Mouse (Mus musculus): ENCODE data around the gene Polr1c. TPM values are rescaled to one million over a fixed set of nuclear protein-coding genes. Genes with fewer than 3 reads are reported as not detected.

The Polr1c gene
- polyA plus RNA-seq (2012; fragmentation: generic; extraction: Trizol): 105 TPM

DNA sequence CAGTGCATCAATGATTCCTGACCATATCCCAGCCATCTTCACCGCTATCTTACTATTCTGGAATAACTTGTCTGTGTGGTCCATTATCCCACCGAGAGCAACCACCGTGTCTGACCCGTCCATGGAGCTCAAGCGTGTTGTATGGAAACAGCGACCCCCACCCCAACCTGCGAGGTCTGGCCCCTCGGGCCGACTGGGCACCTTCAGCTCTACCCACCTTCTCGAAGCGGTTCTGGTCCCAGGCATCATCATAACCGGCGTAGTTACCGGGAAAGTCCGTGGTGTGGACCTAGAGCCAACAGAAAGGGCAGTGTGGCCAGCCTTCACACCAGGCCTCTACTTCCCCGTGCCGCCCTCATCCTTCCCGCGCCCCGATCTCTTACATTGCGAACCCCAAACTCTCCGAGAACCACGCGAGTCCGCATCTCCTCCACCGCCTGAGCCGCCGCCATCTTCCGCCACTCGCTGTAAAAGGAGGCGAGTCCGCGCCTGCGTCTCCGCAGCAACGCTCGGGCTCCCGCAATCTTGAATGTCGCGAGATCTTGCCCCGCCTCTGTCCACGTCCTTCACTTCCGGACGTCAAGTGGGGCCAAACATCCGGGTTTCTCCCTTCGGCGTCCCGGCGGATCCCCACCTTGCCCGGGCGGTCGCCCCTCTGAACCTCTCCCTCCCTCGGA, at the start of gene Polr1c, which contains the start of gene Yipf3:
Gene Polr1c, minus strand, starts transcription at position 543 of the 677 bp plus-strand sequence.
Gene Yipf3, plus strand, starts transcription at position 569 of the 677 bp plus-strand sequence.
- Histone ChIP-seq H3K27me3 (ENCODE audit: control insufficient read depth, insufficient read depth, insufficient read length) (no peaks in the 10 kb centered on the region), H3K36me3 (ENCODE audit: control insufficient read depth, insufficient read depth) (peaks cover 7% of the 10 kb centered on the region)
- TF ChIP-seq SRF (IDR thresholded peaks at IDR 0.05; ENCODE audit: control insufficient read depth, insufficient read length, low read depth) (peak; percentile 23), POLR2A (IDR thresholded peaks at IDR 0.05; ENCODE audit: insufficient read length, low read depth) (peak; percentile 95), REST (IDR thresholded peaks at IDR 0.05; ENCODE audit: insufficient read depth, insufficient read length) (no peak), POLR2AphosphoS2 (IDR thresholded peaks at IDR 0.05; ENCODE audit: insufficient read length, low read depth) (peak; percentile 93), CEBPB (IDR thresholded peaks at IDR 0.05; ENCODE audit: insufficient read depth, poor library complexity, severe bottlenecking) (no peak)

DNA sequence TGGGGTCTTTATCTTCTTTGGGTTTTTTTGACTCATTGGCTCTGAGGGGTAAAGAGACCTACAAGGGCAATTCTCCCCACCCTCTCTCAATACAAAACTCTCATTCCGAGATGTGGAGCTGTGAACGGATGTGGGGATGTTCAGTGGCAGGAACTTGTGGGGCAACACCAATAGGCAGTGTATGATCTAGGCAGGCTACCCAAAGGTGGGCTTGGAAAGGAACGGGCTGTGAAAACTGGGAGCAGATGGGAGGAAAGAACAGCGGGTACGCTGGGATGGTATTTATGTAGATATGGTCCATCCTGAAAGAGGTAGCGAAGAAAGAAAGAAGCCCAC, 49.1 kb upstream of the Polr1c start:
- Histone ChIP-seq H3K4me2 (ENCODE audit: low read depth) (peak overlapping the region; percentile 64), H3K27me3 (ENCODE audit: control insufficient read depth, insufficient read depth, insufficient read length) (peaks cover 21% of the 10 kb centered on the region), H3K36me3 (ENCODE audit: control insufficient read depth, insufficient read depth) (no peaks in the 10 kb centered on the region), H3ac (ENCODE audit: control insufficient read depth, insufficient read length) (no peak overlapping the region), H3K4me3 (peak overlapping the region; percentile 19), H3K79me2 (ENCODE audit: control insufficient read depth, insufficient read depth) (no peaks in the 10 kb centered on the region)
- TF ChIP-seq MAX (IDR thresholded peaks at IDR 0.05; ENCODE audit: low read depth): no peak
- no peak for TF ChIP-seq REST (IDR thresholded peaks at IDR 0.05; ENCODE audit: insufficient read depth, insufficient read length)
- no peak for TF ChIP-seq TCF3 (IDR thresholded peaks at IDR 0.05; ENCODE audit: insufficient read length, low read depth)
- no peak for TF ChIP-seq CEBPB (IDR thresholded peaks at IDR 0.05; ENCODE audit: insufficient read depth, poor library complexity, severe bottlenecking)
- no peak for TF ChIP-seq USF1 (IDR thresholded peaks at IDR 0.05; ENCODE audit: low read depth)
- no peak for TF ChIP-seq MYOD1 (IDR thresholded peaks at IDR 0.05; ENCODE audit: control insufficient read depth in 1 of 3, insufficient read length in 2 of 3, low read depth in 2 of 3)
- no peak for TF ChIP-seq E2F4 (IDR thresholded peaks at IDR 0.05; ENCODE audit: insufficient read depth)
- no peak for TF ChIP-seq POLR2A (IDR thresholded peaks at IDR 0.05; ENCODE audit: insufficient read length, low read depth)
- no peak for TF ChIP-seq POLR2AphosphoS2 (IDR thresholded peaks at IDR 0.05; ENCODE audit: insufficient read length, low read depth)
- TF ChIP-seq MYOG (IDR thresholded peaks at IDR 0.05; ENCODE audit: control insufficient read depth in 1 of 3, insufficient read depth in 1 of 3, insufficient read length in 2 of 3, low read depth in 2 of 3): no peak
- TF ChIP-seq SRF (IDR thresholded peaks at IDR 0.05; ENCODE audit: control insufficient read depth, insufficient read length, low read depth): no peak
- TF ChIP-seq TCF12 (IDR thresholded peaks at IDR 0.05; ENCODE audit: insufficient read depth, poor library complexity, severe bottlenecking): no peak

More for the DNA sequence above, at the start of gene Polr1c, which contains the start of gene Yipf3:
- Histone ChIP-seq H3K4me3 (peak within 1 kb of the TSS; percentile 81), H3ac (ENCODE audit: control insufficient read depth, insufficient read length) (peak within 1 kb of the TSS; percentile 75), H3K79me2 (ENCODE audit: control insufficient read depth, insufficient read depth) (peaks cover 39% of the 10 kb centered on the region), H3K4me2 (ENCODE audit: low read depth) (peak within 1 kb of the TSS; percentile 97)

DNA sequence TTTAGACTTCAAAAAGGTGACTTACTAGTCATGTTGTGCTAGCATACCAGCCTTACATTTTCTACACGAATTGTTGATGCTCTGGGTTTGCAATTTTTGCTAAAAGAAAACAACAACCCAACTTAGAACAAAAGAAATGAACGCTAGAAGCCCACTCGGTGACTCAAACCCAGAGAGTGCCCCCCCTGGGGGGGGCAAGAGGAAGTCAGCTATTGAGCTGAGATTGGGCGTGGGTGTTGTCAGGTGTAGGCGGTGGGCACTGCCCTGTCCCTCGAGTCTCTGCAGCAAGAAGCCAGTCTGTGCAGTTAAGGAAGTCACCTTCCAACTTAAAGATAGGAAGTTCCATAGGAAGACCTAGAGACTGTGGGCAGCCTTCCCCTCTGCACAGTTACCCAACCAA, 48.7 kb upstream of the Polr1c start:
- TF ChIP-seq POLR2AphosphoS2 (IDR thresholded peaks at IDR 0.05; ENCODE audit: insufficient read length, low read depth) (no peak), TCF12 (IDR thresholded peaks at IDR 0.05; ENCODE audit: insufficient read depth, poor library complexity, severe bottlenecking) (no peak), USF1 (IDR thresholded peaks at IDR 0.05; ENCODE audit: low read depth) (no peak), TCF3 (IDR thresholded peaks at IDR 0.05; ENCODE audit: insufficient read length, low read depth) (no peak), SRF (IDR thresholded peaks at IDR 0.05; ENCODE audit: control insufficient read depth, insufficient read length, low read depth) (no peak), CEBPB (IDR thresholded peaks at IDR 0.05; ENCODE audit: insufficient read depth, poor library complexity, severe bottlenecking) (no peak), POLR2A (IDR thresholded peaks at IDR 0.05; ENCODE audit: insufficient read length, low read depth) (no peak), MYOG (IDR thresholded peaks at IDR 0.05; ENCODE audit: control insufficient read depth in 1 of 3, insufficient read depth in 1 of 3, insufficient read length in 2 of 3, low read depth in 2 of 3) (no peak), E2F4 (IDR thresholded peaks at IDR 0.05; ENCODE audit: insufficient read depth) (no peak), REST (IDR thresholded peaks at IDR 0.05; ENCODE audit: insufficient read depth, insufficient read length) (no peak), MAX (IDR thresholded peaks at IDR 0.05; ENCODE audit: low read depth) (no peak), MYOD1 (IDR thresholded peaks at IDR 0.05; ENCODE audit: control insufficient read depth in 1 of 3, insufficient read length in 2 of 3, low read depth in 2 of 3) (no peak)
- H3K79me2 ChIP-seq (ENCODE audit: control insufficient read depth, insufficient read depth): no peaks in the 10 kb centered on the region
- H3K36me3 ChIP-seq (ENCODE audit: control insufficient read depth, insufficient read depth): no peaks in the 10 kb centered on the region
- H3K4me2 ChIP-seq (ENCODE audit: low read depth): no peak overlapping the region
- H3ac ChIP-seq (ENCODE audit: control insufficient read depth, insufficient read length): no peak overlapping the region
- H3K27me3 ChIP-seq (ENCODE audit: control insufficient read depth, insufficient read depth, insufficient read length): peaks cover 21% of the 10 kb centered on the region
- H3K4me3 ChIP-seq: no peak overlapping the region

DNA sequence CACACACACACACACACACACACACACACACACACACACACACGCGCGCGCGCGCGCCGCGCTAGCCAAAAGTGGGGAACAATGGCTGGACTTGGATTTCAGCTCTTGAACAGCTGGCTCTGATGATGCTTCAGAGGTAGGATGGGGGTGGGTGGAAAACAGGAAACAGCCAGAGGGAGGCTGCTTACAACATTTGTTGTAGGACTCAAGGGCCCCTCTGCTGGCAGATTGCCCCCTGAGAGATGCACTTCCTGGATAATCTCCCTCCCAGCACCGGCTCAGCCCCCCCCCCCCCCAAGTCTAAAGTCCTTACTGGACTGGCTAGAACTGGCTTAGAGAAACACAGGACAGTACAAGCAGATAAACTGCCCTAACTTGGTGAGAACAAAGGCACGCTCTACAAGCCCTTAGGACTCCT, 39.8 kb upstream of the Polr1c start:
- H3K79me2 ChIP-seq (ENCODE audit: control insufficient read depth, insufficient read depth): peaks cover under 1% of the 10 kb centered on the region

More for the DNA sequence above, 39.8 kb upstream of the Polr1c start:
- TF ChIP-seq MAX (IDR thresholded peaks at IDR 0.05; ENCODE audit: low read depth) (no peak), MYOG (IDR thresholded peaks at IDR 0.05; ENCODE audit: control insufficient read depth in 1 of 3, insufficient read depth in 1 of 3, insufficient read length in 2 of 3, low read depth in 2 of 3) (no peak), POLR2AphosphoS2 (IDR thresholded peaks at IDR 0.05; ENCODE audit: insufficient read length, low read depth) (no peak), REST (IDR thresholded peaks at IDR 0.05; ENCODE audit: insufficient read depth, insufficient read length) (no peak), E2F4 (IDR thresholded peaks at IDR 0.05; ENCODE audit: insufficient read depth) (no peak), TCF12 (IDR thresholded peaks at IDR 0.05; ENCODE audit: insufficient read depth, poor library complexity, severe bottlenecking) (no peak)
- Histone ChIP-seq H3K36me3 (ENCODE audit: control insufficient read depth, insufficient read depth) (no peaks in the 10 kb centered on the region), H3K4me2 (ENCODE audit: low read depth) (no peak overlapping the region), H3K4me3 (no peak overlapping the region), H3K27me3 (ENCODE audit: control insufficient read depth, insufficient read depth, insufficient read length) (peaks cover 3% of the 10 kb centered on the region), H3ac (ENCODE audit: control insufficient read depth, insufficient read length) (no peak overlapping the region)

All from myocyte (in vitro differentiated cells).